Mouse (Mus musculus) cerebellum, adult 9-11 months (tissue): ENCODE data around the gene Foxc2.
"Not testable (repeated sequence)": the region's sequence is repeated elsewhere in the genome, so short reads cannot be mapped to it uniquely, and the experiment has no call there.

ENCODE experiments used
- DNase-seq: peaks from one replicate; pipeline ENCODE4 v3.0.0; 2022

Gene Foxc2

DNA sequence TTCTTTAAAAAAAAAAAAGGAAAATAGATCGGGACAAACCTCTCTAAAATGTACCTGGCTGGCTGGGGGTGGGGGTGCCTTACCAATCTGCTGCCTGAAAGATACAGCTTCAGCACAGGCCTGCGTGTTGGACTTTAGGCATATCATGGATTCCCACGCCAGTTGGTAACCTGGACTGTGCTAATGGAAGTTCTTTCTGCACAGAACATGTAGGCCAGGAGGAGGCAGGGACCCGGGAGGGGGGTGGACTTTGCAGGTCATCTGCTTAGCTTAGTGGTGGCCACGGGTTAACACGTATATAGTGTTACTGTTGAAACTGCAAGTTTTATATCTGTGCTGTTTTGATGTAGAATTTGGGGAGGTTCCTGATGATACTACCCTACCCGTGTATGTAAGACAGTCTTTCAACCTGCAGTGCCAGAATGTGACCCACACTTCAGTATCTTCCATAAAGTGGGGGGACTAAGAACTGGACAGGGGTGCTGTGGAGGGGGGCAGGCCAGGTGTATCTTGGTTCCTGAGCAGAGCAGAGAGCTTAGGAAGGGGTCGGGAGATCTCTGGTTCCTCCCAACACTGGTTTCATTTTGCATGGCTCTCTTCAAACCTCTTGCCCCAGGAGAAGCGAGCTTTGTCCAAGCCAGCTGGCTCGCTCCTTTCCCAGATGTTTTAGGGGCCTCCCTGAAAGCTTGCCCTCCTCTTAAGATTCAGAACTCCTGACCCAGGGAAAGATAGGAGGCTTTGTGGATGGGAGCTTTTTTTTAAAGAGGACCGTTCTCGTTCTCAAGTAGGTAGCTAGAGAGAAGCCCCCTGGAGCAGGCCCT, 3.9 kb downstream of the Foxc2 start:
- DNase-seq: no peak

DNA sequence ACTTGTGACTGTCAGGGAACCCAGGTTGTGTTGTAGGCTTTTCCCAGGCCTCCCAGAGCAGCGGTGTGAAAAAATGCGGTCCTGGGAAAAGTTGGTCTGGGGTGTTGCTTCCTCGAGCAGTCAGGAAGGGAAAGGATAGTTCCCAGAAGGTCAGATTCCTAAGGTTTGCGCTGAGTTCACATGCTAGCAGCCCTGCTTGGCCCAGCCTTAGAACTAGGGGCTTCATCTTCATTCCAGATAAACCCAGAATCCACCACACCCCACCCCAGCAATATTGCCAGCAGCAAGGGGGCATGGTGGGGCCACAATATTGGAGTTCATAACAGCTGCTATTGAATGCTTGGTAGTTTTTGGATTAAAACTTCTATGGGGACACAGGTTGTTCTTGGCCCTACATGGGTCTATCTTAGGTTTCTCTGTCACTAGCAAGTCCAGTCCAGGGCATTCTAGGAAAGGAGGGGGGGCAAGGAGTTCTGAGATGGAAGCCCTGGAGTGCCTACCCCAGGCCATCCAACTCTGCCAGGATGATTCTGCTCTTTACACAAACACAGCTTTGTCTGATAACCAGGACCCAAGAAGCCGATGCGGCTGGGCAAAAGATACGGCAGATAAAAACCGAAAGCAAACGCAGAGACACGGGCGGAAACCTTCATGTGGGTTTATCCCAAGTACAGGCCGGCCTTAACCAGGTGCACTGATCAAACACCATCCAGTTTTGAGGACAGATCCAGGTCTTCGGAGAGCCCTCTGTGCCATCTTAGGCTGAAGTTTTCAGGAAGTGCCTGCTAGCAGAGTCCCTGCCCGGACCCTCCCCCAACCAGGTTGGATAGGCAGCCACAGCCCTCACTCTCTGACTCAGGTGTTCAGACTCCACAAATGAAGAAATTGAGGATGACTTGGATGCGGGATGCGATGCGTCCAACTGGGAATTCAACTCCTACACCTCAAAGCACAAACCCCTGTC, 4.8 kb downstream of the Foxc2 start:
- no peak for DNase-seq

DNA sequence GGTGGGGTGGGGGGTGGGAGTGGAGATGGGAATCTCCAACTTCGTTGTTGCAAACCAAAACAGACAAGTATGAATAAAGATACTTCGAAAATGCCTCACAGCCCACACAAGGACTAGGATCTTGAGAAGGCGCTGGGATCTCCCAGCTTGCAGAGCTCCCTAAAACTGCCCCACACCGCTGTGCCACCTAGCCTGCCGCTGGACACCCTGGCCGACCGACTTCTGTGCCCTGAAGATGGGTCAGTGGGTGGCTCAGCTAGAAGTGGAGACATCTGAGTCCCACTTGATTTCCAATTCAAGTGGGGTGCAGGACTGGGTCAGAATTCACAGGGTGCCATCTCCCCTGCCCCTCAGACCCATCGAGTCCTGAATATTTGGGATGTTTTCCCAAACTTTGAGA, 5.7 kb downstream of the Foxc2 start:
- no peak for DNase-seq

DNA sequence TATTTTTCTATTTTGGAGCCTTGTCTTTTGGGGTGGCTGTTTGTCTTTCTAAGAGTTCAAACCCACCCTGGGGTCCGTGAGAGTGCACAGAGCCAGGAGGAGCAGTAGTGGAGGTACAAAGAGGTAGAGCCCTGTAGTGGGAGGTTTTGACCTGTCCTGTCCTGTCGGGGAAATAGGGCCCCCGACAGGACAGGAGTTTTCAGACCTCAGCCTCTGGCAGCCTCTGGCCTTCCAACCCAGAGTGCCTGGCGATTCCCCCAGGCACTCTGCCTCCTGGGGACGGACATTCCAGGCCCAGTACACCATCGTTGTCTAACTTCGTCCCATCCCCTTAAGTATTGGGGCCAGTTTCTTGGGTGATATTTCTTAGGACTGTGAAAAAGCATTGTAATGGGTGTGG, 6.4 kb downstream of the Foxc2 start:
- DNase-seq: no peak

DNA sequence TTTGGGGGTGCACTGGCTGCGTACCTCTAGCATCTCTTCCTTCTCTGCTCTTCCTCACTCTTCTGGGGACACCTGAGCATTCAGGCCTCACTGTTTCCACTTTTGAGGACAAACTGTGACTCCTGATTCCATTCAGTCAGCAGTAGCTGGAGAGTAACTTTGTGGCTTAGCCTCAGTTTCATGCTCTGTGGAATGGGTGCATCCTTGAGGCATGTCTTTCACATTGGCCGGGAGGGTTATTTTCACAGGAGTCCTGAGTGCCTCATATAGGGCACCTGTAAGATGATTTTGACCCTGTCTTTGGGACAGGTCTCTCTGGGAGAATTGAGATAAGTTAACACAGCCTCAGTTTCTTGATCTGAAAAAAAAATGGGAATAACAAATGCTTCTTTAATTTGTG, 7.1 kb downstream of the Foxc2 start:
- no peak for DNase-seq

DNA sequence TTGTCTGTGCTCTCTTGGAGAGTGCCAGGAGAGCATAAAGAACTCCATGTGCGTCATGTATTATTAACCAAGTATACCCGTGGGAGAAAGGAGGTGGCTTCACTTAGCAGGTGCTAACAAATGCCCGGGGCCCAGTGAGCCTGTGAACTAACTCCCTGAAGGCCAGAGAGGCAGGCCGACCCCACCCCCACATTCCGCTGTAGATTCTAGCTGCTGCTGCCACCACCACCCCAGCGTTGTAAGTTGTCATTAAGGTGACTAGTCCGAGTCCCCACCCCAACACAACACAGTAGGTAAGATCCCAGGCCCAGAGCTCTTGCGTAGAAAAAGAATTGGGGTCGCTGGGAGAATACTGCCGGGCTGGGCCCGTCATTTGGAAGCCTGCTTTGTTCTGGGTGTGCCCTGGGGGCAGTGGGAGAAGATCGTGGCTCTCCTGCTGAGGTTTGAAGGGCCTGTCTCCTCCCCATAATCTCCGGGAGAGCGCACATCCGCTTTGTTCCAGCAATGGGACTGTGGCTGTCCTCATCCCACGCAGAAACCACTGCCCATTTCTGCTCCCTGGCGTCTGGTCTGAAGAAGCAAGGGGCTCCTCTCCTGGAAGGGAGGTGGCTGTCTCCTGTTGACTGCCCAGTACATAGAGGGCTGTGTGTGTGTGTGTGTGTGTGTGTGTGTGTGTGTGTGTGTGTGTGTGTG, 8.7 kb downstream of the Foxc2 start:
- no peak for DNase-seq

DNA sequence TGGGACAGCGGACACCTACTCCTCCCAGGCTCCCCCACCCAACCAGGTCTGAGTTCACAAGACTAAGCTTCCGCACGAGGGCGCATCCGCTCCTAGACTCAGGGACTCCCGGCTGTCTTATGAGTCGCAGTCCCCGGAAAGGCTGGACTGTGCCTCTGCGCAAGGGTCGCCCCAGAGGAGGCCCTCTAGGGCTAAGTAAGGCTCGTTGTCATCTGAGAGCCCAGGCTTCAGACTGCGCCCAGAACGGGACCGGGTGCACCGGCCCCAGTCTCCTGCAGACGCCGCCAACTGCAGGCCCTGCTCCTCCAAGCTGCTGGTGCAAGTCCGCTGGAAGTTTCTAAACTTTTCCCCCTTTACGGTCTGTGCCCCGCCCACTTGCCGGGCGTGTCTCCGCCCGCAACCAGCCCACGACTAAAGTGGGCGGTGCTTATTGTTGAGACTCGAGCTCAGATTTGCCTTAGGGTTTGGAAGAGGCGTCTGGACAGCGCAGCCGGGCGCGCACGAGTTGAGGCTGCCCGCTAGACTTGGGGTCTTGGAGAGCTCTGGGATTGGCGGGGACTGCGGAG, 9.4 kb downstream of the Foxc2 start:
- DNase-seq: no peak

DNA sequence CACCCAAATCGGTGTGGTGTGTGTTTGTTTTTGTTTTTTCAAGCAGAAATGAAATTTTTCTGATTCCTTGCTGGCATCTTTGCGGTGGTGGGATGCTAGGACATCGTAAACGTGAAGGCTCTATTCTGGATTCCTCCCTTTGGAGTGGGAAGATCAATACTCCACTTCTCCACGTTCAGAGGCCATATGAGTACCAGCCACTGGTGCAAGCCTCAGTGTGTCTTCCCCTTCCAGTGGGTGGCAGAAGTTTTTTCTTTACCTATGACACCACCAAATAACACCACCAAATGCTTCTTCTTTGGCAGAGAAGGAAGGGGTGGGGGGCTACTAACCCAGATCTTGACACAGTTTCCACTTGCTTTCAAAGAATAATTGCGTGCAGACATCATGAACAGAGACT, 10.2 kb downstream of the Foxc2 start:
- no peak for DNase-seq

DNA sequence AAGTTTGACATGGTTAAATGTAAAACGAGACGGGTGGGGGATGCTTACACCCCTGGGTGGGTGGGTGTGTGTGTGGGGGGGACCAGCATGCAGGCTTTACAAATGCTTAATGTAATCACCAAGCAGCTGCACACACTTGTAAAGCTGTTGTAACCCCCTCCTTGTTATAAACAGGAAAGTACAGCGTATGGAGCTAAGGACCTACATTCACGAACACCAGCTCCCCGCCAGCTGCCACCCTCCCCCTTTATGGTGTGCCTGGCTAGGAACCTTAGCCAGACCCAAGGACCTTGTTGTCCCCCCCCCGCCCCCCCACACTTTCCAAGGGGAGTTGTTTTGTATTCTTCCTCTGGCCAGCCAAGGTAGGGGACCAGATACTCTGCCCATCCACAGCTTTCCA, 10.7 kb downstream of the Foxc2 start:
- DNase-seq: no peak

DNA sequence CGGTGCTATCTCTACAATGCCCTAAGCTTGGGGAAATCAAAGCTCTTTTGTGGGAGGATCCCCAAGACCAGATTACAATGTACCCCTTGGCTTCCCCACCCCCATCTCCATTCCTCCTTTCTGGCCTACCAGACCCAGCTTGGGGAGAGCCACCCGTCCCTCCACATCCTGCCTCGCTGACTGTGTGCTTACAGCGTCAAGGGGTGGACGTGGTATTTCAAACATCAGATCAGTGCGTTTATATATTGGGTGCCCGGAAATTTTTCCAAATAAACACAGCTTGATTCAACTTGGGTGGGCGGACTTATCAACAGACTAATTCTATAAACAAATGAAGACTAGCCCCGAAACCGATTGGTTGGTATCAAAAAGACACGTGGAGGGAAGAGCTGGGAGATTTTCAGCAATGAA, 11.3 kb downstream of the Foxc2 start:
- DNase-seq: no peak

DNA sequence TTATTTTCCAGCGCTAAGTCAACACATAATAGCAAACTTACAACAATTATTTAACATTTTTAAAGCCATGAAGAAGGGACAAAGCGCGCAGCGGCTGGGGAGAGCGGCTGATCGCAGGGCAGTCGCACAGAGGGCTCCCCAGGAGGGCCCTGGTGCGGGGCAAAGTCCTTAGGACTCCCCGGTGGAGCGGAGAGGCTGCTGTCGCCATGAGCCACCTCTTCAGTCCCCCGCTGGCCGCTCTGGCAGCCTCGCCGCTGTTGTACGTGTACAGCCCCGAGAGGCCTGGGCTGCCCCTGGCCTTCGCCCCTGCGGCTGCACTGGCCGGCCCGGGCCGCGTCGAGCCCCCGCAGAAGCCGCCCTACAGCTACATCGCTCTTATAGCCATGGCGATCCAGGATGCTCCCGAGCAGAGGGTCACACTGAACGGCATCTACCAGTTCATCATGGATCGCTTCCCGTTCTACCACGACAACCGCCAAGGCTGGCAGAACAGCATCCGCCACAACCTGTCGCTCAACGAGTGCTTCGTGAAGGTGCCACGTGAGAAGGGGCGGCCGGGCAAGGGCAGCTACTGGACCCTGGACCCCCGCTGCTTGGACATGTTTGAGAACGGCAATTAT, 11.9 kb downstream of the Foxc2 start, which contains the start of gene Foxl1:
Gene Foxl1 (plus strand): TSS at position 185 of the 620 bp plus-strand sequence.
- no peak for DNase-seq

DNA sequence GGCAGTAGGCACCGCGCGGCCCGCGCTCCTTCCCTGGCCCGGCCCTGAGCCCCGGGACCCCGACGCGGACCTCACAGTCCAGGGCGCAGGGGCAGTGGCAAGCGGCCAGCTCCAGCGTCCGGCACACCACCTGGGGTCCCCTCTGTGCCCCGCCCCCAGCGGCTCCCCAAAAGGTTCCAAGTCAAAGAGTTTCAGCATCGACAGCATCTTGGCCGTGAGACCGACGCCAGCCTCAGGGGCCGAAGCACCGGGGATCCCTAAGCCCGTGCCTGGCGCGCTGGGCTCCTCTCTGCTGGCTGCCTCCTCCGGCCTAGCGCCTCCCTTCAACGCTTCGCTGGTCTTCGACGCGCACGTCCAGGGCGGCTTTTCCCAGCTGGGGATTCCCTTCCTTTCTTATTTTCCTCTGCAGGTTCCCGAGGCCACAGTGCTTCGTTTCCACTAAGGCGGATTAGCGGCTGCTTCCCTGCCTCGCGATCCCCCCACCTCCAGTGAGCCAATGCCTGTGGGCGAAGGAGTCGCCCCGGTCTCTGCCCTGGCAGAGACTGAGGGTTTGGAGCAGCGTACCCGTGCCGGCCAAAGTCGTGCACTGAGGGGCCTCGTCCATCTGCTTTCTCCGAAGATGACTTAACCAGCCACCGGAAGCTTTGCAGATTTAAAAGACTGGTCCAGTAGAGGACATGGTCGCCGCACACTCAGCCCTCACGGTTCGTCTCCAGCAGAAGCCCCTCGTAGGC, 12.7 kb downstream of the Foxc2 start:
- DNase-seq: no peak

DNA sequence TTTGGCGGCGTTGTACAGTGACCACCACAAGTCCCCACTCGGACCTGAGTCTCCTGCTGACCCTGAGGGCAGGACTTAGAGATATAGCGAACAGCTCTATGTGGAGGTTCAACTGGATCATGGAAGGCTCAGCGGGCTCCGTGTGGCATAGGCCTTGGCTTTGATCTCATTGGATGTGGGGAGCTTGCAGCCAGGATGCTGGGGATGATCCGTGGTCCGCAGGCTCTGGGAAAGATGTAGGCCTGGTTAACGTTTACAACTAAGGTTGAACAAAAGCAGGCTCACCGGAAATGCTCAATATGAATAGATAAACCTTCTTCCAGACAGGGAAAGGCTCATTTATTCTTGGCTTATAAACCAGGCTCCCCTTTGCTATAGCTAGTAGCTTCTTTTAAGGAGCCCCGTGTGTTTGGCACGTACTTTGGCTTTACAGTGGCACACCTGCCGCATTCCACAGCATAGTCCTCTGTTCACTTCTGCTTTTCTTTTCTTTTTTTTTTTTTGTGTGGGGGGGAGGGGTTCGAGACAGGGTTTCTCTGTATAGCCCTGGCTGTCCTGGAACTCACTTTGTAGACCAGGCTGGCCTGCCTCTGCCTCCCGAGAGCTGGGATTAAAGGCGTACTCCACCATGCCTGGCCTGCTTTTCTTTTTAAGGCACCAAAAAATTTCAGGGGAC, 13.4 kb downstream of the Foxc2 start:
- no peak for DNase-seq

DNA sequence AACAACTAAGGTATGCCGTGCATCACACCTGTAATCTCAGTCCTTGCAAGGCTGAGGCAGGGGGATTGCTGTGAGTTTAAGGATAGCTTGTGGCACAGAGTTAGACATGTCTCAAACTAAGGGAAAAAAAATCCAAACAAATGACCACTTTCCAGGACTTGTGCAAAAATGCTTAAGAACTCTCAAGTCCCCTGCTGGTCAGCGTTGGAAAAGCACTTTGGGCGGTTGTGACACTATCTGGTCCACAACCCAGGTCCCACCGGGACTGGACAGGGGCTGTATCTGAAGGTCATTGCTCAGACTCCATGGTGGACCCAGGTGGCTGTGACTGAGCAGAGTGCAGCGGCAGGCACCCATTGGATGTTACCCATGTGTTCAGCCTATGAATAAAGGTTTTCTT, 14.6 kb downstream of the Foxc2 start:
- no peak for DNase-seq

DNA sequence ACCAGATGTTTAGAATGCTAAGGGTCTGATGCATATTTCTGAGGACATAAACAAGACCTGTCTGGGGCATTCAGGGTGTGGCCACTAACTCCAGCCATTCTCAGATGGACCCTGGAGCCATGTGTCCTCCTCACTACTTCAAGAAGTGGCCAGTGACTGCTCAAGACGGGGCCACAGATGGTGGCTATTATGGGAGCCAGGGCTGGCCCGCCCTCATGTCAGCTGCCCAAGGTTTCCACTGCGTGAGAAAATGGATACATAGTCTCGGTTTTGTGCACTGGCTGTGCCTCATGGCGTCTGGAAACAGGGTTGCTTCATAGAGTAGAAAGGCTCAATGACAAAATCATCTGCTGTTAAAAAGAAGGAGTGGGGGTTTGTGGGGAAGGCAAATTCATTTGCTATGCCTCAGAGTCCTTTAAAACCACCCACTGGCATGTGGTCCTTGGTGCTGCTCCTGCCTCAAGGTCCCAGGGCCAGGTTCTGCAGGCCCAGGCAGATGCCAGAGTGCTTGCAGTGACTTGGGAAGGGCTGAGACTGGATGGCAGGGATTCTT, 17.1 kb downstream of the Foxc2 start:
- no peak for DNase-seq

DNA sequence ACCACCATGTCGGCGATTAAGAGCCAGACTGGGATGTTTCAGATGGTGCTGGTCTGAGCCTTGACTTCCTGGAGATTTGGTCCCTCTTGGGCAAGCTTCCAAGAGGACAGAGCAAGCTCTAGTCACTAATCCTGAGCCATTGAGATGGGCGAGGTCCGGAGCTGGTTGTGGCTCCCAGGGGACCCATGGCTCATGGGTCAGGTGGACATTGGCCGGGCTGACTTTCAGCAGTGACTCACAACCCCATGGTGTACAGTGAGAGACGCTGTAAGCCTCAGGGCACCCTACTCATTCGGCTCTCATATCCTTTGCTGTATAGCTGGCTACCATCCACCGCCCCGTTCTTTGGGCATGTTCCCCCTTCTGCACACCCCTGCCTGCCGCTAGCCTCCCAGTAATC, 18.1 kb downstream of the Foxc2 start:
- no peak for DNase-seq

DNA sequence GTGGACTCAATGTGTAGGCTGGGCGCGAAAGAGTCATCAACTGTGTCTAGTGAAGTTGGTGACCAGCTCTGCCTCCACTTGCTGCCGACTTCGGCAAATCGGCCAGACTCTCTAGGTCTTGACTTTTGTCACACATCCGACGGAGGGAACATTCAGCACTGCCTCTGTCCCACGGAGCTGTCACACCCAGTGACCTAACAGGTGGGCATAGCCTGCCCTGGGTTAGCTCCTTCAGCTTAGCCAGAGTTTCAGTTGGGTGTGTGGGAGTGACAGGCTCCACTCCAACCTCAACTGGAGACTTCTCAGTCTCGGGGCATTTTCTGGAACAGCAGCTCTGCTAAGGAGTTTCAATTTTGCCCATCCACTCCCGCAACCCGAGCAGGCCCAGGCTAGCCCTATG, 18.5 kb downstream of the Foxc2 start:
- DNase-seq: no peak

DNA sequence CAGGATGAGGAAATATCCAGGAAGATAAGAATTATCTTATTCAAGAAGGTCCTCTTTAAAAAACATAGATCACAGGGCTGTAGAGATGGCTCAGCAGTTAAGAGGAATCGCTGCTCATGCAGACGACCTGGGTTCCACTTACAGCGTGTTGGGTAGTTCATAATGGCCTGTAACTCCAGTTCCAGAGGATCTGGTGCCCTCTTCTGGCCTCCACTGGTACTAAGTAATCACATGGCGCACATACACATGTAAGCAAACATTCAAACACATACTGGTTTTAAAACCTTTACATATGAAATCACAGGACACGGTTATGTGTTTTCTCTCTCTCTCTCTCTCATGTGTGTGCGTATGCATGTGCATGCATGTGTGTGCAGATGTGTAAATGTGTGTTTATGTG, 20.9 kb downstream of the Foxc2 start:
- DNase-seq: no peak

DNA sequence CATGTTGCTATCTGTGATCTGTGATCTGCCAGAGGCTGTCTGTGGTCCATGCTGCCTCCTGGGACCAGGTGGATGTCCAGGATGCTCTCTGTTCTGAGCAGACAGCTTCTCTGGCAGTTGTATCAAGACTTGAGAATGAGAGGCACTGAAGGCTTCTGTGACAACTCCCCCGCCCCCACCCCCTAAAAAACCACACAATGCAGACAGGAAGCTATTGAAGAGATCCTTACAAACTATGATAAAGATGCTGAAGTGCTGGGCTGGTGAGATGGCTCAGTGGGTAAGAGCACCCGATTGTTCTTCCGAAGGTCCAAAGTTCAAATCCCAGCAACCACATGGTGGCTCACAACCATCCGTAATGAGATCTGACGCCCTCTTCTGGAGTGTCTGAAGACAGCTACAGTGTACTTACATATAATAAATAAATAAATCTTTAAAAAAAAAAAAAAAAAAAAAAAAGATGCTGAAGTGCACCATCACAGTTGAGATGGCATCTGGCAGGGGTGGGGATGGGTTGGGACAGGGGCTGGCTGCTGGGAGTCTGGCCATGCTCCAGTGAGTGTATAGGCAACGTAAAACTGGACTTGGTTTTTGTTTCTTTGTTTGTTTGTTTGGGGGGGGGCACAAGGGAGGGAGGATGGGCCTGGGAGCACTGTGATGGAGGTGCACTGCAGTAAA, 29.6 kb downstream of the Foxc2 start:
- not testable (repeated sequence) for DNase-seq

DNA sequence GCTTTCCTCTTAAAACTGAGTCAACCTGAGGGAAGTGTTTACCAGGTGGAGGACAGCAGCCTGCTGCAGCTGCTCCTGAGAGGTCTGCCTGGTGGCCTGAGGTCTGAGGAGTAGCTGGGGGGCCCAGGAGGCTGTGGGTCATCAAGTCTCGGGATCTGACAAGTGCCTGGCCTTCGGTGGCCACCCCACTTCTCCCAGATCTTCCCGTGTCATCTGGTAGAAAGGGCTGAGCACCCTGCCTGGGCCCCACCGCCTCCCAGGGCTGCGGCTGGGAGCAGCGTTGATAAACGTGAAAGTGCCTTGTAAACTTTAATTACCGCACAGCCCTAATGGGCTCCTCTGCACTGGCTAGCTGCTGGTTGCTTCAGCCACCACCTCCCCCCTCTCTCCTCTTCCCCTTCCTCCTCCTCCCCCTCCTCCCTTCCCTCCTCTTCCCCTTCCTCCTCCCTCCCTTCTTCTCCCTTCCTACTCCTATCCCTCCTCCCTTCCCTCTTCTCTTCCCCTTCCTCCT, 32.7 kb downstream of the Foxc2 start:
- no peak for DNase-seq
